Mouse (Mus musculus): ENCODE measurements around the gene Sprr3. TPM values are rescaled to one million over a fixed set of nuclear protein-coding genes. Genes with fewer than 3 reads are reported as not detected.

Gene Sprr3
- polyA plus RNA-seq, 1 experiment from 2014 or later = not detected

DNA sequence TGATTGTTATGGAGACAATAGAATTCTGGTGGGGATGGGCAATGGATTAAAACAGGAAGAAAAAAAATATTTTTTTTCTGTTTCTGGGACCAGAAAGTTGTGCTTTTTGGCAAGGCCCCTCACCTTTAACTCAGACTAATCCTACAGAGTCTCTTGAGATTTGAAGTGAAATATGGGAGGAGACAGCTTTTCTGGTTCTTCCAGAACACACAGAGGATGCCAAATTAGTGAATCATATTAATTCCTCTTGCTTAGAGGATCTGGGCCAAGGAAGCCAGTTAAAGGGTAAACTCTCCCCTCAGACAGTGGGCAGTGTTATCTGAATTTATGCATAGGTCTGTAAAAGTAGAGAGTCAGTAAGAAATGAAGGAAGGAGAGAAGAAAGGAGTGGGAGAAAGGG lies 8.9 kb upstream of the Sprr3 start:
- Histone ChIP-seq H3K4me1 (ENCODE audit: control insufficient read depth, insufficient read depth, low read length) (no peaks in the 10 kb centered on the region), H3K4me3 (ENCODE audit: low read depth, low read length) (no peak overlapping the region), H3K27ac (replicated peaks; ENCODE audit: low read depth, low read length) (no peak overlapping the region), H3K27me3 (ENCODE audit: control insufficient read depth, insufficient read depth, low read length) (no peaks in the 10 kb centered on the region), H3K9ac (ENCODE audit: low read length) (no peak overlapping the region), H3K9me3 (ENCODE audit: control insufficient read depth, low read length) (no peaks in the 10 kb centered on the region), H3K36me3 (ENCODE audit: control insufficient read depth, insufficient read depth, low read length) (no peaks in the 10 kb centered on the region), H3K4me2 (ENCODE audit: low read depth, severe bottlenecking) (no peak overlapping the region)
- ATAC-seq (ENCODE audit: insufficient number of reproducible peaks, low FRiP score, low TSS enrichment, low read depth) (no peak), DNase-seq (ENCODE audit: low spot score) (no peak)

- 80% methylated on average over 1 of the region's 1 CpGs for WGBS
- Histone ChIP-seq H3K36me3 (ENCODE audit: control insufficient read depth, insufficient read depth, low read length) (no peaks in the 10 kb centered on the region), H3K27ac (replicated peaks; ENCODE audit: low read depth, low read length) (no peak overlapping the region), H3K4me3 (ENCODE audit: low read depth, low read length) (no peak overlapping the region), H3K9me3 (ENCODE audit: control insufficient read depth, low read length) (no peaks in the 10 kb centered on the region), H3K9ac (ENCODE audit: low read length) (no peak overlapping the region), H3K4me2 (ENCODE audit: low read depth, severe bottlenecking) (no peak overlapping the region), H3K4me1 (ENCODE audit: control insufficient read depth, insufficient read depth, low read length) (no peaks in the 10 kb centered on the region), H3K27me3 (ENCODE audit: control insufficient read depth, insufficient read depth, low read length) (no peaks in the 10 kb centered on the region)
- DNase-seq (ENCODE audit: low spot score) (no peak), ATAC-seq (ENCODE audit: insufficient number of reproducible peaks, low FRiP score, low TSS enrichment, low read depth) (no peak)
Measured at GRCm38 (mm10) chr3:92466576-92466975, 8.1 kb upstream of the Sprr3 start.

DNA sequence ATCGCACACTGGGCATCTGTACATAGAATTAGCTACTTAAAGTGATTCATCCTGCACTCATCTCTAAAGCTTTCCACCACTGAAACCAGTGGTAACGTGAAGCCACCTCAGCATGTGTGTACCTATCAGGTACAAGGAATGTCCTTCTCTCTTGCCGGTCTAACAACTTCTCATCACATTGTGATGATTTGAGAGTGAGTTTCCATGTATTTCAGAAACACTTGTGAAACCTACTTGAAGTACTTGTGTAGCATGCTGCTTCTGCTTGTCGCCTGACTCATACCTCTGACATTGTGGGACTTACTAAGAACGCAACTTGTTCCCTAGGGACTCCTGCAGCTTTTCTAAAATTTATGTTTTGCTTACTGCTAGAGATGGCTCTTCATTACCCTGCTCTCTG lies 3.4 kb downstream of the Sprr3 start:
- no peaks in the 10 kb centered on the region for H3K27me3 ChIP-seq (ENCODE audit: control insufficient read depth, insufficient read depth, low read length)
- H3K9ac ChIP-seq (ENCODE audit: low read length) = no peak overlapping the region
- no peaks in the 10 kb centered on the region for H3K36me3 ChIP-seq (ENCODE audit: control insufficient read depth, insufficient read depth, low read length)
- no peak for DNase-seq (ENCODE audit: low spot score)
- no peak overlapping the region for H3K4me3 ChIP-seq (ENCODE audit: low read depth, low read length)
- no peaks in the 10 kb centered on the region for H3K9me3 ChIP-seq (ENCODE audit: control insufficient read depth, low read length)
- H3K4me2 ChIP-seq (ENCODE audit: low read depth, severe bottlenecking) = no peak overlapping the region
- ATAC-seq (ENCODE audit: insufficient number of reproducible peaks, low FRiP score, low TSS enrichment, low read depth) = no peak
- no peaks in the 10 kb centered on the region for H3K4me1 ChIP-seq (ENCODE audit: control insufficient read depth, insufficient read depth, low read length)
- no peak overlapping the region for H3K27ac ChIP-seq (replicated peaks; ENCODE audit: low read depth, low read length)
- 88% methylated on average over 5 of the region's 5 CpGs for WGBS

DNA sequence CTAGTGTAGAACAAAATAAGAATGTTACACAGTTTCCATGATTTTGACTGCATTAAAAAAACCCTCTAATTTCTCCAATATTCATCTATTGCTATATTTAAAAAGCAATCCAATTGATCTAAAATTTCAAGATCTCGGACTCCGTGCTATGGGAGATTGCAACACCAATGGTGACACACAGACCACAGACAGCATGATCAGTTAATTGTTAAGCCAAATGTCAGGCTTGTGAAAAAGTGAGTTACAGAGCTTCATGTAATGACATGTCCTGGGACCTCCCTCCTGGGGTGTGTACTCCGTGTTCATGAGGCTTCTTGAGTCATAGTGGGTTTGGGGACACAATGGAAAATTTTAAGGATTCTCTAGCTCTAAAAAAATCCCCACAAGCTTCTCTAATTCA lies 18.3 kb downstream of the Sprr3 start:
- Histone ChIP-seq H3K4me1 (ENCODE audit: control insufficient read depth, insufficient read depth, low read length) (no peaks in the 10 kb centered on the region), H3K36me3 (ENCODE audit: control insufficient read depth, insufficient read depth, low read length) (no peaks in the 10 kb centered on the region), H3K4me3 (ENCODE audit: low read depth, low read length) (no peak overlapping the region), H3K27me3 (ENCODE audit: control insufficient read depth, insufficient read depth, low read length) (no peaks in the 10 kb centered on the region), H3K4me2 (ENCODE audit: low read depth, severe bottlenecking) (no peak overlapping the region), H3K27ac (replicated peaks; ENCODE audit: low read depth, low read length) (no peak overlapping the region), H3K9me3 (ENCODE audit: control insufficient read depth, low read length) (no peaks in the 10 kb centered on the region), H3K9ac (ENCODE audit: low read length) (no peak overlapping the region)
- ATAC-seq (ENCODE audit: insufficient number of reproducible peaks, low FRiP score, low TSS enrichment, low read depth) = no peak
- 84% methylated on average over 3 of the region's 3 CpGs for WGBS
- no peak for DNase-seq (ENCODE audit: low spot score)

GRCm38 (mm10) chr3:92438689-92439088 lies 19.8 kb downstream of the Sprr3 start, which contains the start of gene Sprr1b:
Sprr1b (minus strand) TSS chr3:92438789.
- H3K27ac ChIP-seq (replicated peaks; ENCODE audit: low read depth, low read length) = no peak within 1 kb of the TSS
- no peaks in the 10 kb centered on the region for H3K27me3 ChIP-seq (ENCODE audit: control insufficient read depth, insufficient read depth, low read length)
- no peak within 1 kb of the TSS for H3K9ac ChIP-seq (ENCODE audit: low read length)
- H3K4me1 ChIP-seq (ENCODE audit: control insufficient read depth, insufficient read depth, low read length) = no peaks in the 10 kb centered on the region
- no peak within 1 kb of the TSS for H3K4me2 ChIP-seq (ENCODE audit: low read depth, severe bottlenecking)
- H3K4me3 ChIP-seq (ENCODE audit: low read depth, low read length) = no peak within 1 kb of the TSS
- H3K36me3 ChIP-seq (ENCODE audit: control insufficient read depth, insufficient read depth, low read length) = no peaks in the 10 kb centered on the region
- ATAC-seq (ENCODE audit: insufficient number of reproducible peaks, low FRiP score, low TSS enrichment, low read depth) (no peak), DNase-seq (ENCODE audit: low spot score) (no peak)
- WGBS = 89% methylated on average over 3 of the region's 3 CpGs
- H3K9me3 ChIP-seq (ENCODE audit: control insufficient read depth, low read length) = no peaks in the 10 kb centered on the region

DNA sequence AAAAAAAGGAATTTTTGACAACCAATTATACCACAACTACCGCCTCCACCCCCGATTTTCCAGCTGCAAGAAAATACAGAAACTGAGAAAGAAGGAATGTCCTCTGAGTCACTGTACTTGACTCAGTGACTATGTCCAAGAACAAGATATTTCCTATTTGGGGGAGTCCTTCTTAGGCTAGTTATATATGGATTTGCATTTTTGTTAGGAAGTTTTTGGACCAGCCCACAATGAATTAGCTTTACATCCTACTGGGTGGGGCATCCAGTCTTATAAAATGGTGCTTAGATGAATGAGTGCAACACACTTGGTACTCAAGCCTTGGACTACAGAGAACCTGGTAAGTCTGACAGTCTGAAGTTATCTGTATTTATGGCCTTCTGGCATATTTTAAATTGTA lies 26.2 kb downstream of the Sprr3 start, which contains the start of gene Sprr2k:
TSS of gene Sprr2k (plus strand) at position 301 of the 400 bp plus-strand sequence.
- no peaks in the 10 kb centered on the region for H3K9me3 ChIP-seq (ENCODE audit: control insufficient read depth, low read length)
- no peaks in the 10 kb centered on the region for H3K36me3 ChIP-seq (ENCODE audit: control insufficient read depth, insufficient read depth, low read length)
- H3K4me1 ChIP-seq (ENCODE audit: control insufficient read depth, insufficient read depth, low read length) = no peaks in the 10 kb centered on the region
- 88% methylated on average over 2 of the region's 2 CpGs for WGBS
- ATAC-seq (ENCODE audit: insufficient number of reproducible peaks, low FRiP score, low TSS enrichment, low read depth) (no peak), DNase-seq (ENCODE audit: low spot score) (no peak)
- no peak within 1 kb of the TSS for H3K4me2 ChIP-seq (ENCODE audit: low read depth, severe bottlenecking)
- H3K9ac ChIP-seq (ENCODE audit: low read length) = no peak within 1 kb of the TSS
- H3K27ac ChIP-seq (replicated peaks; ENCODE audit: low read depth, low read length) = no peak within 1 kb of the TSS
- H3K27me3 ChIP-seq (ENCODE audit: control insufficient read depth, insufficient read depth, low read length) = no peaks in the 10 kb centered on the region
- H3K4me3 ChIP-seq (ENCODE audit: low read depth, low read length) = no peak within 1 kb of the TSS

DNA sequence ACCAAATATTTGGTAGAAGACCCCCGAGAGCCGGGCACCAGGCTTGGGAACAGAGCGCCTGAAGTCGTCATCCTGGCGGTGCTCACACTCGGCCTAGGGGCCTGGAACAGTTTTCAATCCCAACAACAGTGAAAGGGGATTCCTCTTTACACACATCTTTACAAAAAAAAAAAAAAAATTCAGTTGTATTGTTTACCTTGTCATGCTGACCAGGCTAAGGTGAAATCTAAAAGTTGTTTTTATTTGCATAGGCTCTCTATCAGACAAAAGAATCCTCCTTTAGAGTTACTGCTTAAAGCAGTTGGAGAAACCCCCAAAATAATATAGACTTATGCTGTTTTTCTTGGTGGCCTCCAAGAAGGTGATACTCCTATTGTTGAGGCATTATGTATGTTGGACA lies 29.2 kb downstream of the Sprr3 start, which contains the start of gene Gm9774:
TSS of gene Gm9774 (minus strand) at position 101 of the 400 bp plus-strand sequence.
- H3K9ac ChIP-seq (ENCODE audit: low read length) = no peak within 1 kb of the TSS
- H3K36me3 ChIP-seq (ENCODE audit: control insufficient read depth, insufficient read depth, low read length) = no peaks in the 10 kb centered on the region
- no peaks in the 10 kb centered on the region for H3K9me3 ChIP-seq (ENCODE audit: control insufficient read depth, low read length)
- no peak for DNase-seq (ENCODE audit: low spot score)
- no peak within 1 kb of the TSS for H3K4me3 ChIP-seq (ENCODE audit: low read depth, low read length)
- H3K4me2 ChIP-seq (ENCODE audit: low read depth, severe bottlenecking) = no peak within 1 kb of the TSS
- WGBS = 91% methylated on average over 6 of the region's 6 CpGs
- no peaks in the 10 kb centered on the region for H3K4me1 ChIP-seq (ENCODE audit: control insufficient read depth, insufficient read depth, low read length)
- H3K27me3 ChIP-seq (ENCODE audit: control insufficient read depth, insufficient read depth, low read length) = no peaks in the 10 kb centered on the region
- ATAC-seq (ENCODE audit: insufficient number of reproducible peaks, low FRiP score, low TSS enrichment, low read depth) = no peak
- H3K27ac ChIP-seq (replicated peaks; ENCODE audit: low read depth, low read length) = no peak within 1 kb of the TSS

- H3K4me1 ChIP-seq (ENCODE audit: control insufficient read depth, insufficient read depth, low read length) = no peaks in the 10 kb centered on the region
- no peak within 1 kb of the TSS for H3K9ac ChIP-seq (ENCODE audit: low read length)
- DNase-seq (ENCODE audit: low spot score) = no peak
- no peak within 1 kb of the TSS for H3K4me3 ChIP-seq (ENCODE audit: low read depth, low read length)
- WGBS = 98% methylated on average over 2 of the region's 2 CpGs
- no peaks in the 10 kb centered on the region for H3K9me3 ChIP-seq (ENCODE audit: control insufficient read depth, low read length)
- no peak within 1 kb of the TSS for H3K27ac ChIP-seq (replicated peaks; ENCODE audit: low read depth, low read length)
- H3K4me2 ChIP-seq (ENCODE audit: low read depth, severe bottlenecking) = no peak within 1 kb of the TSS
- no peaks in the 10 kb centered on the region for H3K27me3 ChIP-seq (ENCODE audit: control insufficient read depth, insufficient read depth, low read length)
- H3K36me3 ChIP-seq (ENCODE audit: control insufficient read depth, insufficient read depth, low read length) = no peaks in the 10 kb centered on the region
- ATAC-seq (ENCODE audit: insufficient number of reproducible peaks, low FRiP score, low TSS enrichment, low read depth) = no peak
Measured at GRCm38 (mm10) chr3:92417782-92418181, 40.7 kb downstream of the Sprr3 start, which contains the start of gene Sprr2j-ps. Sprr2j-ps (plus strand) TSS chr3:92418082.

DNA sequence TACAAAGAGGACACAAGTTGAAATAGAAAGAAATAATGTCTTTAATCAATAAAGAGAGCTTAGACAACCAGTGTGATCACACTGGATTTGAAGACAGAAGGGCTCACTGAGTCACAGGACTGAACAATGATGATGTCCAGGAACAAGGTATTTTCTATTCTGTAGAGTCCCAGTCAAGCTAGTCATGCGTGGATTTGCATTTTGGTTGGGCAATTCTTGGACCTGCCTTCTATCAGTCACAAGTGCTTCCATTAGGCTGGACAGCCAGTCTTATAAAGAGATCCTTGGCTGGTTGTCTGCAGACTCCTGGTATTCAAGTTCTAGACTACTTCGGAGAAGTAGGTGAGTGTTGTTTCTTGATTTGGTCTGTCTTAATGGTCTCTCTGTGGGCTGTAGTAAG lies 50.8 kb downstream of the Sprr3 start, which contains the start of gene Sprr2i:
TSS of gene Sprr2i (plus strand) at position 301 of the 400 bp plus-strand sequence.
- no peak for DNase-seq (ENCODE audit: low spot score)
- Histone ChIP-seq H3K36me3 (ENCODE audit: control insufficient read depth, insufficient read depth, low read length) (no peaks in the 10 kb centered on the region), H3K4me1 (ENCODE audit: control insufficient read depth, insufficient read depth, low read length) (no peaks in the 10 kb centered on the region), H3K4me2 (ENCODE audit: low read depth, severe bottlenecking) (no peak within 1 kb of the TSS), H3K4me3 (ENCODE audit: low read depth, low read length) (no peak within 1 kb of the TSS), H3K27me3 (ENCODE audit: control insufficient read depth, insufficient read depth, low read length) (no peaks in the 10 kb centered on the region), H3K9ac (ENCODE audit: low read length) (no peak within 1 kb of the TSS), H3K9me3 (ENCODE audit: control insufficient read depth, low read length) (no peaks in the 10 kb centered on the region), H3K27ac (replicated peaks; ENCODE audit: low read depth, low read length) (no peak within 1 kb of the TSS)
- no peak for ATAC-seq (ENCODE audit: insufficient number of reproducible peaks, low FRiP score, low TSS enrichment, low read depth)
- 93% methylated on average over 2 of the region's 2 CpGs for WGBS
